Mouse (Mus musculus): ENCODE measurements around the gene Tspan32.

- TF ChIP-seq CTCF (IDR thresholded peaks at IDR 0.05; ENCODE audit: low read depth, low read length) (no peak), POLR2A (IDR thresholded peaks at IDR 0.05; ENCODE audit: insufficient read depth, low read length) (no peak)
Measured at GRCm38 (mm10) chr7:143011226-143011625, 6.4 kb downstream of the Tspan32 start.
